Comparison of ENCODE assay signal across 18 mouse cellular contexts in genomic region chr8:39862544-39862943, GRCm38 (mm10).
"Had no signal": no experiment of that assay in that cellular context is flagged by ENCODE, and none has a peak within 500 bp of the region (broad histone marks: within the 10 kb centered on the region; RNA-seq: fewer than 3 reads in every experiment).

No protein-coding gene starts in this region.

- H3K9ac ChIP-seq: kidney, embryonic 15.5 days; limb, embryonic 13.5 days; liver, embryonic 12.5 days; liver, embryonic 15.5 days had no signal

- H3K27me3 ChIP-seq: kidney, embryonic 15.5 days; limb, embryonic 13.5 days; liver, embryonic 12.5 days; liver, embryonic 15.5 days; megakaryocyte, embryonic 14.5 days had no signal

- H3K4me2 ChIP-seq: kidney, embryonic 15.5 days; limb, embryonic 13.5 days; liver, embryonic 12.5 days; liver, embryonic 15.5 days; midbrain, embryonic 11.5 days had no signal

- ATAC-seq: intestine, postnatal 0 days; liver, embryonic 12.5 days had no signal

- H3K4me3 ChIP-seq: kidney, embryonic 15.5 days; limb, embryonic 10.5 days; limb, embryonic 13.5 days; liver, embryonic 12.5 days; liver, embryonic 15.5 days; megakaryocyte, embryonic 14.5 days had no signal

- H3K9me3 ChIP-seq: kidney, embryonic 15.5 days; limb, embryonic 10.5 days; limb, embryonic 13.5 days; liver, embryonic 12.5 days; liver, embryonic 15.5 days; megakaryocyte, embryonic 14.5 days had no signal

- H3K4me1 ChIP-seq: kidney, embryonic 15.5 days; limb, embryonic 10.5 days; limb, embryonic 13.5 days; liver, embryonic 12.5 days; liver, embryonic 15.5 days; megakaryocyte, embryonic 14.5 days had no signal

- DNase-seq: kidney, adult 2 months; kidney, postnatal 14 days; kidney, postnatal 4 days; liver; lung, adult 18-20 months; lung, postnatal 14 days; midbrain, embryonic 14.5 days; thymus, adult 2 months; thymus, postnatal 14 days; thymus, postnatal 4 days had no signal

- H3K27ac ChIP-seq: kidney, embryonic 15.5 days; limb, embryonic 10.5 days; limb, embryonic 13.5 days; liver, embryonic 12.5 days; liver, embryonic 15.5 days had no signal

- H3K36me3 ChIP-seq: kidney, embryonic 15.5 days; limb, embryonic 10.5 days; limb, embryonic 13.5 days; liver, embryonic 12.5 days; liver, embryonic 15.5 days had no signal
